Mouse (Mus musculus) ovary, adult 2 months (tissue): ENCODE results near the gene Cdca3. TPM values are rescaled to one million over a fixed set of nuclear protein-coding genes. Genes with fewer than 3 reads are reported as not detected.

ENCODE experiments used
- polyA plus RNA-seq: library from polyadenylated mRNA; depleted of rRNA; stranded (reverse); fragments of >200 nt; gene quantifications from 2 replicates; pipeline ENCODE4 v1.2.3, GENCODE M21; 2012; rRNA removed

The Cdca3 gene
- 20.9 and 42.3 TPM in 2 replicates for polyA plus RNA-seq

GRCm38 (mm10) chr6:124828868-124829798 lies at the start of gene Cdca3, which contains the start of gene Usp5:
Gene Cdca3, plus strand, starts transcription at chr6:124829547.
Gene Usp5, minus strand, starts transcription at chr6:124829484.

GRCm38 (mm10) chr6:124808358-124809012 lies 20.9 kb upstream of the Cdca3 start, which contains the start of gene Spsb2:
Gene Spsb2, plus strand, starts transcription at chr6:124808661.

DNA sequence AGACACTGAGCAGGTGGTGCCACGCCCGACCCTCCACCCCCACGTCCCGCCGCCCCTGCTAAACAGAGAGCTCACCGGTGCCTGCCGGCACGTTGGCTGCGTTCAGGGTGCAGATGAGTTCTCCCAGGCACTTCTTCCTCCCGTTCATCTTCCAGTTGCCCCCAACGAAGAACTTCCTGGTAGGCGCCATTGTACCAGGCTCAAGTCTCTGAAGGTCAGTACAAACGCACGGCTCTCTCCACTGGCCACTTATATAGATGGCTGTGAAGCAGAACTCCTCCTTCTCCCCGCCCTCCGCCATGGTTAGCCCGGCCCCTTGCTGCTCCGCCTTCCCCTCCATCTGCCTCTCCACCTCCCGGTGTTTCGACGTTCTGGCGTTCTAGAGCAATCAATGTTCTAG lies 15.4 kb upstream of the Cdca3 start, which contains the start of gene Tpi1:
TSS of gene Tpi1 (minus strand) at position 364 of the 400 bp plus-strand sequence.

GRCm38 (mm10) chr6:124840241-124841167 lies 11.2 kb downstream of the Cdca3 start, which contains the start of gene Gnb3:
Gene Gnb3, minus strand, starts transcription at chr6:124840275.

DNA sequence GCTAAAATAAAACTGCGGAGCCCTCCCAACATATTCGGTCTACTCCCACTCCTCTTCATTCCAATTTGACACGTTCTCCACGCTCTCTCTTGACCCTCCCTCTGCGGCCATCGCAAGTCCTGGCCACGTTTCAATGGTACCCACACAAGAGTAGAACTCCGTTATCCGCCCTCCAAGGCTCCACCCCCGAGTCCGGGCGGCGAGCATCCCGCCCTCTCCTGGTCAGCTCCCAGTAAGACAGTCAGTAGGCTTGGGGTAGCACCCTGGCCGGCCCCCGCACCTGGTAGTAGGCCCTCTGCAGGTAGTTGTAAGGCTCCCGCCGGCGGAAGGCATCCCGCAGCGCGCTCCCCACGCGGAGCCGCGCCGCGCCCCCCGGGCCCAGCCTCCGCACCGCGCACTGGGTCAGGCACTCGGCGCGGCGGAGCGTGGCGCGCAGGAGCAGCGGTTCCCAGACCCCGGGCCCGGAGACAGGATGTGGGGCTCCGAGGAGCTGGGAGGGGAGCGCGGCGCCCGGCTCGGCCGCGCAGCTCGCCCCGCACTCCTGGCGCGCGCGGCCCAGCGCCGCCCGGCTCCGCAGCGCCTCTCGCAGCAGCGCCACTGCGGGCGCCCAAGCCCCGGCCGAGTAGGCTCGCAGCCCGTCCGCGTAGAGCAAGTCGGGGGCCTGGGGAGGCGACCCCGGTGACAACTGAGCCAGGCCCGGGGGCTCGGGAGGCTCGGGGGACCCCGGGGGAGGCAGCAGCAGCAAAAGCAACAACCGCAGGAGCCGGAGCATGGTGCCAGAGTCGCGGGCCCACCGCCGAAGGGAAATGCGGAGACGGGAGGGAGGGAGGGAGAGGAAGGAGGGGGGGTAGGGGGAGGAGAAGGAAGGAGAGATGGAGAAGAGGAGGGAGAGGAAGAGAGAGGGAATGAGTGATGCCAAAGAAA lies 27.8 kb downstream of the Cdca3 start, which contains the start of gene P3h3:
TSS of gene P3h3 (minus strand) at position 837 of the 924 bp plus-strand sequence.

GRCm38 (mm10) chr6:124863658-124864298 lies 34.4 kb downstream of the Cdca3 start, which contains the start of gene Gpr162:
Gene Gpr162, minus strand, starts transcription at chr6:124863983.

Other genes starting within 250 kb of the Cdca3 start
- gene C1s2, start 193.5 kb upstream of the Cdca3 start, polyA plus RNA-seq = 0.09 and 0.21 TPM in 2 replicates
- gene Lpcat3, start 166.5 kb upstream of the Cdca3 start, polyA plus RNA-seq = 174 and 229 TPM in 2 replicates
- gene Emg1, start 117.4 kb upstream of the Cdca3 start, polyA plus RNA-seq = 43.9 and 53.5 TPM in 2 replicates
- gene Phb2, start 117.2 kb upstream of the Cdca3 start, polyA plus RNA-seq = 133 and 151 TPM in 2 replicates
- 15.2 and 17.3 TPM in 2 replicates for gene Ptpn6, start 90.8 kb upstream of the Cdca3 start, polyA plus RNA-seq
- 266 and 371 TPM in 2 replicates for gene Grcc10, start 88.2 kb upstream of the Cdca3 start, polyA plus RNA-seq
- not detected in 2 replicates for gene Gm45234, start 73.5 kb upstream of the Cdca3 start, polyA plus RNA-seq
- gene Atn1, start 73.0 kb upstream of the Cdca3 start, polyA plus RNA-seq = 44.9 and 59.9 TPM in 2 replicates
- gene Eno2, start 59.9 kb upstream of the Cdca3 start, polyA plus RNA-seq = 10.6 and 11.5 TPM in 2 replicates
- 9.0 and 11.7 TPM in 2 replicates for gene Lrrc23, start 49.8 kb upstream of the Cdca3 start, polyA plus RNA-seq
- 27.7 and 31.4 TPM in 2 replicates for gene Spsb2, start 20.9 kb upstream of the Cdca3 start, polyA plus RNA-seq
- gene Tpi1, start 15.3 kb upstream of the Cdca3 start, polyA plus RNA-seq = 353 and 433 TPM in 2 replicates
- 120 TPM in 2 replicates for gene Usp5, start 63 bp upstream of the Cdca3 start, polyA plus RNA-seq
- 0.98 and 1.0 TPM in 2 replicates for gene Gnb3, start 10.7 kb downstream of the Cdca3 start, polyA plus RNA-seq
- 99.7 and 118 TPM in 2 replicates for gene P3h3, start 28.2 kb downstream of the Cdca3 start, polyA plus RNA-seq
- gene Gpr162, start 34.4 kb downstream of the Cdca3 start, polyA plus RNA-seq = 3.2 and 3.4 TPM in 2 replicates
- gene Cd4, start 58.7 kb downstream of the Cdca3 start, polyA plus RNA-seq = 1.4 and 1.6 TPM in 2 replicates
- 8.3 and 8.4 TPM in 2 replicates for gene Lag3, start 82.2 kb downstream of the Cdca3 start, polyA plus RNA-seq
- gene Ptms, start 90.6 kb downstream of the Cdca3 start, polyA plus RNA-seq = 2,014 and 3,023 TPM in 2 replicates
- 367 and 376 TPM in 2 replicates for gene Mlf2, start 101.8 kb downstream of the Cdca3 start, polyA plus RNA-seq
- 232 and 278 TPM in 2 replicates for gene Cops7a, start 136.0 kb downstream of the Cdca3 start, polyA plus RNA-seq
- 5.2 and 10.1 TPM in 2 replicates for gene Pianp, start 167.1 kb downstream of the Cdca3 start, polyA plus RNA-seq
- gene Zfp384, start 179.6 kb downstream of the Cdca3 start, polyA plus RNA-seq = 70.1 and 85.2 TPM in 2 replicates
- gene Ing4, start 210.2 kb downstream of the Cdca3 start, polyA plus RNA-seq = 48.6 and 50.5 TPM in 2 replicates
- 18.8 and 27.3 TPM in 2 replicates for gene Acrbp, start 220.1 kb downstream of the Cdca3 start, polyA plus RNA-seq
- gene Lpar5, start 238.4 kb downstream of the Cdca3 start, polyA plus RNA-seq = 5.5 and 5.9 TPM in 2 replicates